8 mouse cellular contexts compared by ENCODE assay signal in genomic region chr8:105225917-105226316, GRCm38 (mm10). TPM values are rescaled to one million over a fixed set of nuclear protein-coding genes. Genes with fewer than 3 reads are reported as not detected.
DNase-seq lines count a peak whose midpoint lies in the region; ATAC-seq lines count a peak whose summit lies in the region.

No protein-coding gene starts in this region.

- 25% methylated on average over 6 of the region's 6 CpGs for WGBS in heart, embryonic 12.5 days

- H3K9ac ChIP-seq in heart, embryonic 12.5 days, result peak overlapping the region; percentile 91

- H3K9me3 ChIP-seq in heart, embryonic 12.5 days (replicated peaks), result no peaks in the 10 kb centered on the region

- no peak for ATAC-seq in heart, embryonic 12.5 days (ENCODE audit: insufficient number of reproducible peaks, low FRiP score)
- ATAC-seq in common myeloid progenitor, adult 5-6 weeks (replicated peaks; ENCODE audit: low read depth, poor library complexity, severe bottlenecking), result peak; percentile 29; the same call in 1 of the 2 replicates
- ATAC-seq in megakaryocyte, adult 5-6 weeks (ENCODE audit: poor library complexity, severe bottlenecking), result peak; percentile 18
- no peak for ATAC-seq in frontal cortex, adult (ENCODE audit: low TSS enrichment)

- peak overlapping the region; percentile 80 for H3K4me2 ChIP-seq in heart, embryonic 12.5 days

- H3K27ac ChIP-seq in heart, embryonic 12.5 days (ENCODE audit: poor library complexity, severe bottlenecking), result 0 out of 2 replicates have a peak overlapping the region, but pooled peaks have one; percentile 82

- no peak for DNase-seq in heart, postnatal 4 days
- peak; percentile 40 for DNase-seq in induced T-regulatory cell, adult 2 months (ENCODE audit: low read depth)
- no peak for DNase-seq in adrenal gland, adult 8-10 months
- no peak for DNase-seq in T-cell, adult 2 months (ENCODE audit: low spot score)

- H3K27me3 ChIP-seq in heart, embryonic 12.5 days (replicated peaks), result no peaks in the 10 kb centered on the region

- peaks cover 19% of the 10 kb centered on the region for H3K4me1 ChIP-seq in heart, embryonic 12.5 days (replicated peaks)

- no peaks in the 10 kb centered on the region for H3K36me3 ChIP-seq in heart, embryonic 12.5 days

- H3K4me3 ChIP-seq in heart, embryonic 12.5 days, result peak overlapping the region; percentile 96

RNA-seq across cellular contexts. Expression of gene D230025D16Rik, which starts 1.0 kb away (rescaled TPM):
- polyA plus RNA-seq in heart, embryonic 12.5 days (2016; fragmentation: Nextera tagmentation; extraction: Ambion mirVana), result 18.7 and 18.9 TPM in 2 replicates
- total RNA-seq in heart, postnatal 4 days (2021), result 10 to 100 TPM; 14.3 to 16.7 TPM
- total RNA-seq in common myeloid progenitor, adult 5-6 weeks (2017), result 15.8 and 18.0 TPM in 2 replicates
- 26.7 and 27.4 TPM in 2 replicates for total RNA-seq in megakaryocyte, adult 5-6 weeks (2015)
- total RNA-seq in megakaryocyte, adult 5-6 weeks (2017), result 22.5 and 27.8 TPM in 2 replicates
- total RNA-seq in adrenal gland, adult 8-10 months (2022), result 10 to 100 TPM; 25.0 to 31.8 (median 28.4) TPM

RNA-seq across cellular contexts. Expression of gene B3gnt9, which starts 29.0 kb away (rescaled TPM):
- 10.2 and 10.8 TPM in 2 replicates for polyA plus RNA-seq in heart, embryonic 12.5 days (2016; fragmentation: Nextera tagmentation; extraction: Ambion mirVana)
- 1 to 10 TPM; 9.0 TPM for total RNA-seq in heart, postnatal 4 days (2021)
- 0.18 TPM in 1 of 2 replicates, not detected in the other for total RNA-seq in common myeloid progenitor, adult 5-6 weeks (2017)
- total RNA-seq in megakaryocyte, adult 5-6 weeks (2015), result 0.31 TPM in 1 of 2 replicates, not detected in the other
- 0.15 TPM in 1 of 2 replicates, not detected in the other for total RNA-seq in megakaryocyte, adult 5-6 weeks (2017)
- total RNA-seq in adrenal gland, adult 8-10 months (2022), result 1 to 10 TPM; 3.5 to 5.9 (median 4.6) TPM

RNA-seq across cellular contexts. Expression of gene Tradd, which starts 38.5 kb away (rescaled TPM):
- 16.0 and 16.6 TPM in 2 replicates for polyA plus RNA-seq in heart, embryonic 12.5 days (2016; fragmentation: Nextera tagmentation; extraction: Ambion mirVana)
- total RNA-seq in heart, postnatal 4 days (2021), result 10 to 100 TPM in 1 of 2 experiments, 1 to 10 TPM in 1; 9.4 to 10.1 TPM
- total RNA-seq in common myeloid progenitor, adult 5-6 weeks (2017), result 14.2 and 19.1 TPM in 2 replicates
- total RNA-seq in megakaryocyte, adult 5-6 weeks (2015), result 10.6 and 11.1 TPM in 2 replicates
- 13.3 and 13.5 TPM in 2 replicates for total RNA-seq in megakaryocyte, adult 5-6 weeks (2017)
- total RNA-seq in adrenal gland, adult 8-10 months (2022), result 10 to 100 TPM; 15.5 to 20.0 (median 19.2) TPM

RNA-seq across cellular contexts. Expression of gene Fbxl8, which starts 38.5 kb away (rescaled TPM):
- 2.2 and 2.6 TPM in 2 replicates for polyA plus RNA-seq in heart, embryonic 12.5 days (2016; fragmentation: Nextera tagmentation; extraction: Ambion mirVana)
- total RNA-seq in heart, postnatal 4 days (2021), result 1 to 10 TPM; 3.7 TPM
- 5.2 and 5.6 TPM in 2 replicates for total RNA-seq in common myeloid progenitor, adult 5-6 weeks (2017)
- total RNA-seq in megakaryocyte, adult 5-6 weeks (2015), result 4.1 and 6.3 TPM in 2 replicates
- 3.3 and 3.6 TPM in 2 replicates for total RNA-seq in megakaryocyte, adult 5-6 weeks (2017)
- 1 to 10 TPM; 3.9 to 5.4 (median 4.5) TPM for total RNA-seq in adrenal gland, adult 8-10 months (2022)

RNA-seq across cellular contexts. Expression of gene Hsf4, which starts 43.7 kb away (rescaled TPM):
- not detected in 2 replicates for polyA plus RNA-seq in heart, embryonic 12.5 days (2016; fragmentation: Nextera tagmentation; extraction: Ambion mirVana)
- 1 to 10 TPM in 1 of 2 experiments, under 1 TPM in 1; 0.81 to 1.5 TPM for total RNA-seq in heart, postnatal 4 days (2021)
- not detected in 2 replicates for total RNA-seq in common myeloid progenitor, adult 5-6 weeks (2017)
- total RNA-seq in megakaryocyte, adult 5-6 weeks (2015), result 0.22 TPM in 1 of 2 replicates, not detected in the other
- not detected in 2 replicates for total RNA-seq in megakaryocyte, adult 5-6 weeks (2017)
- 1 to 10 TPM; 2.1 to 4.8 (median 3.3) TPM for total RNA-seq in adrenal gland, adult 8-10 months (2022)

Comparison
In these comparisons a context has a peak if more than half of its experiments do, and no peak if none do; other contexts are left out.
1. ATAC-seq: peak in common myeloid progenitor, adult 5-6 weeks (single experiment) and megakaryocyte, adult 5-6 weeks (single experiment); none in heart, embryonic 12.5 days (single experiment) and frontal cortex, adult (single experiment).